Mouse (Mus musculus): ENCODE results near the gene Orc5.
"Not testable (repeated sequence)": the region's sequence is repeated elsewhere in the genome, so short reads cannot be mapped to it uniquely, and the experiment has no call there.

DNA sequence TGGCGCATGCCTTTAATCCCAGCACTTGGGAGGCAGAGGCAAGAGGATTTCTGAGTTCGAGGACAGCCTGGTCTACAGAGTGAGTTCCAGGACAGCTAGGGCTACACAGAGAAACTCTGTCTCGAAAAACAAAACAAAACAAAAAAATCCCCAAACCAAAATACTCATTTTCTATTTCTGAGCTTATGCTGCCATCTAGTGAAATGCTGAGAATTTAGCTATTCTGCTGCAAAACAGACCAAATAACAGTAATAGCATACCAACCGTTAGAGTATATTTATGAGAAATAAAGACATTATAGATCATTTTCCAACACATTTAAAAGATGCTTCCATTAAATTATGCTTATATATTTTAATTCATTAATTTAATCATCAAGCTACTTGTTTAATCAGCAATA lies 34.5 kb downstream of the Orc5 start:
- TF ChIP-seq CTCF (IDR thresholded peaks at IDR 0.05; ENCODE audit: low read depth, low read length); POLR2A (IDR thresholded peaks at IDR 0.05; ENCODE audit: borderline replicate concordance, low read depth, low read length): not testable (repeated sequence)
